Mouse (Mus musculus): ENCODE data around the gene Npepps.

DNA sequence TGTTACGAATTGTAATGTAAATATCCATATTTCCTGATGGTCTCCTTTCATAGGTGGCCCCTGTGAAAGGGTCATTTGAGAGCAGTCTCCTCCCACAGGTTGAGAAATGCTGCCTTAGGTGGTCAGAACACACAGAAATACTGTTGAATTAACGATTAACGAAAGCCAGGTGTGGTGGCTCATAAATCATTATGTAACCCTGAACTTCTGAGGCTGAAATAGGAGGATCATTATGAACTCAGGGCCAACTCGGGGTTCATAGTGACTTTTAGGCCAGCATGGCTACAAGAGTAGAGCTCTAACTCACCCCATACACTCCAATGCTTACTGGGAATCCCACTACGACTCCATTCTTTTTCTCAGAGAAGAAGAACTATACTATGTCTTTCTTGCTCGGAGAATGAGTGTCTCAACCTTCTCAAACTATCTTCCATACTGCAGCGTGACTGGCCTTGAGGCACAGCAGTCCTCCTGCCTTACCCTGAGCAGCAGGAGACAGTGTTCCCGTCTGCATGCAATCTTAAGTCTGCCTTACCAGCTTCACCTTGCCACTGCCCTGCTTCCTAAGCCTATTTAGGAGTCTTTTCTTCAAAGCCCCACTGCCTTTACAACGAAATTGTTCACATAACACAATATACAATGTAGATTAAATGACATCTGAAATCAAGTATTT, 69.6 kb downstream of the Npepps start:
- TF ChIP-seq CTCF (IDR thresholded peaks at IDR 0.05; ENCODE audit: control insufficient read depth, insufficient read depth, insufficient read length) (no peak), MAX (IDR thresholded peaks at IDR 0.05) (no peak)
